In genomic region chr6:121272075-121272800, GRCm38 (mm10) we compare ENCODE assay signal across 8 mouse cellular contexts. TPM values are rescaled to one million over a fixed set of nuclear protein-coding genes. Genes with fewer than 3 reads are reported as not detected.
DNase-seq lines count a peak whose midpoint lies in the region; ATAC-seq lines count a peak whose summit lies in the region.

No protein-coding gene starts in this region.

- 18% methylated on average over 17 of the region's 17 CpGs for WGBS in limb, embryonic 10.5 days
- 15% methylated on average over 17 of the region's 17 CpGs for WGBS in midbrain, embryonic 13.5 days

- no peaks in the 10 kb centered on the region for H3K27me3 ChIP-seq in limb, embryonic 10.5 days (ENCODE audit: low read depth, poor library complexity, severe bottlenecking)
- H3K27me3 ChIP-seq in midbrain, embryonic 13.5 days, result peaks cover 4% of the 10 kb centered on the region; the same call in 1 of the 2 replicates

- peak overlapping the region; percentile 58 for H3K4me2 ChIP-seq in midbrain, embryonic 13.5 days (replicated peaks)

- no peaks in the 10 kb centered on the region; the same call in 1 of the 2 replicates for H3K4me1 ChIP-seq in limb, embryonic 10.5 days
- no peaks in the 10 kb centered on the region for H3K4me1 ChIP-seq in midbrain, embryonic 13.5 days (replicated peaks)

- no peaks in the 10 kb centered on the region for H3K36me3 ChIP-seq in limb, embryonic 10.5 days
- no peaks in the 10 kb centered on the region for H3K36me3 ChIP-seq in midbrain, embryonic 13.5 days

- H3K9me3 ChIP-seq in limb, embryonic 10.5 days (replicated peaks), result no peaks in the 10 kb centered on the region
- H3K9me3 ChIP-seq in midbrain, embryonic 13.5 days, result no peaks in the 10 kb centered on the region

- peak overlapping the region; percentile 54 for H3K4me3 ChIP-seq in limb, embryonic 10.5 days
- peak overlapping the region; percentile 38 for H3K4me3 ChIP-seq in midbrain, embryonic 13.5 days (replicated peaks)

- peak overlapping the region; percentile 49; the same call in 1 of the 2 replicates for H3K9ac ChIP-seq in midbrain, embryonic 13.5 days (replicated peaks)

- peak; percentile 61 to 67 for DNase-seq in urinary bladder, adult 18-20 months (ENCODE audit: low spot score in 2 of 2)
- no peak for DNase-seq in urinary bladder, postnatal 10 days (ENCODE audit: low spot score)
- DNase-seq in embryo, embryonic 9.5 days (ENCODE audit: extremely low spot score), result peak; percentile 79
- DNase-seq in kidney, adult 11 months, result peak; percentile 79
- peak; percentile 85 for DNase-seq in limb, embryonic 10.5 days (ENCODE audit: low spot score)
- peak; percentile 70 for DNase-seq in spleen, adult 12 weeks (ENCODE audit: low spot score)

- H3K27ac ChIP-seq in limb, embryonic 10.5 days, result peak overlapping the region; percentile 77
- peak overlapping the region; percentile 64 for H3K27ac ChIP-seq in midbrain, embryonic 13.5 days

- ATAC-seq in granulocyte monocyte progenitor cell, adult 5-6 weeks (replicated peaks; ENCODE audit: poor library complexity, severe bottlenecking), result peak; percentile 91
- peak; percentile 93 for ATAC-seq in midbrain, embryonic 13.5 days

RNA-seq across cellular contexts. Expression of gene Usp18, which starts 26.5 kb away (rescaled TPM):
- total RNA-seq in granulocyte monocyte progenitor cell, adult 5-6 weeks (2014; fragmentation: Nextera tagmentation), result not detected in 2 replicates
- total RNA-seq in granulocyte monocyte progenitor cell, adult 5-6 weeks (2017), result 0.82 and 1.3 TPM in 2 replicates
- 0.21 and 0.99 TPM in 2 replicates for polyA plus RNA-seq in limb, embryonic 10.5 days (2016; fragmentation: Nextera tagmentation; extraction: Ambion mirVana)
- polyA plus RNA-seq in midbrain, embryonic 13.5 days (2015; fragmentation: Nextera tagmentation; extraction: Ambion mirVana), result 0.89 and 0.98 TPM in 2 replicates

RNA-seq across cellular contexts. Expression of gene Slc6a13, which starts 27.8 kb away (rescaled TPM):
- 5.6 and 5.9 TPM in 2 replicates for total RNA-seq in granulocyte monocyte progenitor cell, adult 5-6 weeks (2014; fragmentation: Nextera tagmentation)
- 2.4 and 3.9 TPM in 2 replicates for total RNA-seq in granulocyte monocyte progenitor cell, adult 5-6 weeks (2017)
- polyA plus RNA-seq in limb, embryonic 10.5 days (2016; fragmentation: Nextera tagmentation; extraction: Ambion mirVana), result 1.1 and 1.7 TPM in 2 replicates
- 19.7 and 23.8 TPM in 2 replicates for polyA plus RNA-seq in midbrain, embryonic 13.5 days (2015; fragmentation: Nextera tagmentation; extraction: Ambion mirVana)
